Mouse (Mus musculus) T-helper 2 cell (primary cell): ENCODE measurements around the gene Lrit2.

Experiments used
- in situ Hi-C: fragments of 300-600 bp; cut with MboI, MseI; formaldehyde crosslinking; loops from one replicate; pipeline ENCODE4 v1.15.1; 2025; ENCODE audit warnings: high pct_unique_total_duplicates

Gene Lrit2

GRCm38 (mm10) chr14:37067629-37068028 is at the start of gene Lrit2:
Gene Lrit2, plus strand, starts transcription at chr14:37067929.
- in situ Hi-C loops = no loop called here

- in situ Hi-C loops = loop anchor here (25.0 kb wide), 1 partner anchor 1115 kb away; no protein-coding TSS in a partner anchor
Measured at GRCm38 (mm10) chr14:37027248-37027933, 40.3 kb upstream of the Lrit2 start.

GRCm38 (mm10) chr14:37027951-37028350 is 39.8 kb upstream of the Lrit2 start:
- in situ Hi-C loops = loop anchor here (25.0 kb wide), 1 partner anchor 1116 kb away; no protein-coding TSS in a partner anchor

- in situ Hi-C loops = loop anchor here (25.0 kb wide), 1 partner anchor 1116 kb away; no protein-coding TSS in a partner anchor
Measured at GRCm38 (mm10) chr14:37028555-37028954, 39.2 kb upstream of the Lrit2 start.

- in situ Hi-C loops = loop anchor here (25.0 kb wide), 1 partner anchor 1120 kb away; no protein-coding TSS in a partner anchor
Measured at GRCm38 (mm10) chr14:37032481-37033104, 35.1 kb upstream of the Lrit2 start.

GRCm38 (mm10) chr14:37033241-37033640 is 34.5 kb upstream of the Lrit2 start:
- in situ Hi-C loops = loop anchor here (25.0 kb wide), 1 partner anchor 1121 kb away; no protein-coding TSS in a partner anchor

GRCm38 (mm10) chr14:37034432-37034831 is 33.3 kb upstream of the Lrit2 start:
- in situ Hi-C loops = loop anchor here (25.0 kb wide), 1 partner anchor 1122 kb away; no protein-coding TSS in a partner anchor

- in situ Hi-C loops = loop anchor here (25.0 kb wide), 1 partner anchor 1137 kb away; no protein-coding TSS in a partner anchor
Measured at GRCm38 (mm10) chr14:37048914-37049410, 18.8 kb upstream of the Lrit2 start, which contains the start of gene Rgr. Gene Rgr, minus strand, starts transcription at chr14:37048964.

- in situ Hi-C loops = no loop called here
Measured at GRCm38 (mm10) chr14:37064849-37065248, 2.9 kb upstream of the Lrit2 start.

GRCm38 (mm10) chr14:37066636-37067035 is 1.1 kb upstream of the Lrit2 start:
- in situ Hi-C loops = no loop called here

GRCm38 (mm10) chr14:37068516-37068915 is 787 bp downstream of the Lrit2 start:
- in situ Hi-C loops = no loop called here

- in situ Hi-C loops = no loop called here
Measured at GRCm38 (mm10) chr14:37080724-37081123, 13.0 kb downstream of the Lrit2 start.

- in situ Hi-C loops = no loop called here
Measured at GRCm38 (mm10) chr14:37083755-37084154, 16.0 kb downstream of the Lrit2 start.

GRCm38 (mm10) chr14:37094436-37094835 is 26.7 kb downstream of the Lrit2 start:
- in situ Hi-C loops = no loop called here

GRCm38 (mm10) chr14:37095556-37095955 is 27.8 kb downstream of the Lrit2 start:
- in situ Hi-C loops = no loop called here

GRCm38 (mm10) chr14:37097956-37098530 is 30.3 kb downstream of the Lrit2 start, which contains the start of gene Cdhr1:
Gene Cdhr1, minus strand, starts transcription at chr14:37098347.
- in situ Hi-C loops = no loop called here

- in situ Hi-C loops = no loop called here
Measured at GRCm38 (mm10) chr14:37101531-37101930, 33.8 kb downstream of the Lrit2 start.

GRCm38 (mm10) chr14:37102484-37102883 is 34.8 kb downstream of the Lrit2 start:
- in situ Hi-C loops = no loop called here

- in situ Hi-C loops = no loop called here
Measured at GRCm38 (mm10) chr14:37104747-37105146, 37.0 kb downstream of the Lrit2 start.

GRCm38 (mm10) chr14:37105846-37106245 is 38.1 kb downstream of the Lrit2 start:
- in situ Hi-C loops = no loop called here

- in situ Hi-C loops = no loop called here
Measured at GRCm38 (mm10) chr14:37109460-37109859, 41.7 kb downstream of the Lrit2 start.

- in situ Hi-C loops = no loop called here
Measured at GRCm38 (mm10) chr14:37109975-37110374, 42.2 kb downstream of the Lrit2 start.
